Mouse (Mus musculus): ENCODE data around the gene Anks1b.

Gene Anks1b

GRCm38 (mm10) chr10:90809911-90810590 lies 936.7 kb downstream of the Anks1b start:
- no peak for DNase-seq (ENCODE audit: low spot score in 2 of 2)

GRCm38 (mm10) chr10:90811446-90811845 lies 938.1 kb downstream of the Anks1b start:
- DNase-seq (ENCODE audit: low spot score in 2 of 2), result no peak

GRCm38 (mm10) chr10:90813326-90813725 lies 940.0 kb downstream of the Anks1b start:
- DNase-seq (ENCODE audit: low spot score in 2 of 2), result no peak

DNA sequence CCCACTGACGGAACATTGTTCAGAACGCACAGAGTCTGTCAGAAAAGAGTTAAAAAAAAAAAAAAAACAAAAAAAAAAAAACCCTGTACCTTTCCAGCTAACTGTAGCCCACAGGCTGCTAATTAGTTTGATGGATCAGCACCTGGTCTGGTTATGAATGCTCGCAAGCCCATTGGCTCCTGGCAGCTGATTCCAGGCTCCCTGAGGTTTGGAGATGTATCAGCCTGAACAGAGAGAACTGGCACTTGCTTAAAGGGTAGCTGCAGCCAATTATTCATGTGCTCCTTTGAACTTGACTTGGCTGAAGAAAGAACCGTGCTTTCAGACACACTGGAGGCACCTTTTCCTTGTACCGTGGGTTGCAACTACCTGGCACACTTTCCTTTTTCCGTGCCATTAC lies 941.1 kb downstream of the Anks1b start:
- no peak for DNase-seq (ENCODE audit: low spot score in 2 of 2)

DNA sequence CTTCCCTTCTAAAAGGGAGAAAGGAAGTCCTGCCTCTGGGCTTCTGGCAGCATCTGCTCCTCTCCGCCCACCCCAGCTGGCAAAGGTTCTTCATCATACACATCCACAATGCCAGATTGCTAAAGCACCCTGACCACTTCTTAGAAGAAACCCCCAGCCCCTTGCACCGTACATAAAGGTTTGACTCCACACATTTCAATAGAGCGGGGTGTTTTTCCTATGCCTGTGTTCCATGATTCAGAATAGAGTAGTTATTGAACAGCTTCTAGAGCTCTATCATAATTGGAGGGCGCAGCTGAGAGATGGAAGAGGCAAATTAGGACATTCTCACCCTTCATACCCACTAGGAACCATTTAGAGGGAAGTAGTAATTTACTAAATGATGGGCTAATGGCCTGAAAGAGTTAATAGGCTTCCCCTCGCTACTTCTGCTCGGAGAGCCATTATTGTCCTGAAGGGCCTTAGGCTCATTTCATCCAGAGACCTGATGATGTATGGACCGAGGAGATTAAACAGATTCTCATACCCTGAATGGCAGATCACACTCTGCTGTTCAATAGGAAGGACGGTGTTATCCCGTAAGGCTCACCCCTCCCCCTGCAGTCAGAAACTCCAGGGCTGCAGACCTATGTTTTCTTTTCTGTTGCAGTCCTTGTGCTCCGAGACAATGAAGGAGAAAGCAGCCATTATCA lies 945.1 kb downstream of the Anks1b start:
- no peak for DNase-seq (ENCODE audit: low spot score in 2 of 2)

GRCm38 (mm10) chr10:90823438-90823837 lies 950.1 kb downstream of the Anks1b start:
- no peak for DNase-seq (ENCODE audit: low spot score in 2 of 2)

- DNase-seq (ENCODE audit: low spot score in 2 of 2), result no peak
Measured at GRCm38 (mm10) chr10:90824692-90825091, 951.4 kb downstream of the Anks1b start.

GRCm38 (mm10) chr10:90826939-90827338 lies 953.6 kb downstream of the Anks1b start:
- DNase-seq (ENCODE audit: low spot score in 2 of 2), result no peak

- DNase-seq (ENCODE audit: low spot score in 2 of 2), result no peak
Measured at GRCm38 (mm10) chr10:90828581-90829393, 955.5 kb downstream of the Anks1b start.

GRCm38 (mm10) chr10:90829394-90830267 lies 956.3 kb downstream of the Anks1b start:
- no peak for DNase-seq (ENCODE audit: low spot score in 2 of 2)

- no peak for DNase-seq (ENCODE audit: low spot score in 2 of 2)
Measured at GRCm38 (mm10) chr10:90830268-90830585, 956.9 kb downstream of the Anks1b start.

DNA sequence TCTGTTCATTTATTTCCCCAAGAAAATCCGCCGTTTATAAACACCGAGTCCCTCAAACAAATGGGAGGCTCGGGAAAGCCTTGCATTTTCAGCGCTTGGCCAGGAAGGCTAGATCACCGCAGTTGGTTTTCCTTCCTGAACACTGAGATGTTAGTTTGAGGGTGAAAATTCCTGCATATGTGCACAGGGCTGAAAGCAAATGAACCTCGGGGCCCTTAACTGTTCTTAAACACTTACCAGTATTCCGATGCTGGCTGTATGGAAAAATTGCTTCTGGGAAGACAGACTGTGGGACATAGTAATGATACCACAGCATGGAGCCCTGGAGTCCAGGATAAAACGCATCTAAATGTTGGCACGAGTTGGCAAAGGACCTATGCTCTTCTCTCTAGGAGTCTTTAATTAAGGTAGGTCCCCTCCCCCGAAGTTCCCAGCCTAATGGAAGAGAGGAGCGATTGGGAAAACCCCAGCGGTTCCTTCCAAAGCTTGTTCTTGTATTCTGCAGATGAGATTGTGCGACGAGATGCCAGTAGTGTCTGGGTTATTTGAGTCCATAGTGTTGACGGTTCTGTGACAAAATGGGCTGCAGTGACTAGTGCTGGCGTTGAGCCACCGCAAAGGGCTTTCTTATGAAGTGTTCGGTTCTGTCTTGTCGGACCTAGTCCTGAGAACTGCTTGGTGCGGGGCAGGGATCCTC lies 957.4 kb downstream of the Anks1b start:
- DNase-seq (ENCODE audit: low spot score in 2 of 2), result no peak

- no peak for DNase-seq (ENCODE audit: low spot score in 2 of 2)
Measured at GRCm38 (mm10) chr10:90831288-90831626, 957.9 kb downstream of the Anks1b start.

- DNase-seq (ENCODE audit: low spot score in 2 of 2), result no peak
Measured at GRCm38 (mm10) chr10:90834306-90834705, 961.0 kb downstream of the Anks1b start.

DNA sequence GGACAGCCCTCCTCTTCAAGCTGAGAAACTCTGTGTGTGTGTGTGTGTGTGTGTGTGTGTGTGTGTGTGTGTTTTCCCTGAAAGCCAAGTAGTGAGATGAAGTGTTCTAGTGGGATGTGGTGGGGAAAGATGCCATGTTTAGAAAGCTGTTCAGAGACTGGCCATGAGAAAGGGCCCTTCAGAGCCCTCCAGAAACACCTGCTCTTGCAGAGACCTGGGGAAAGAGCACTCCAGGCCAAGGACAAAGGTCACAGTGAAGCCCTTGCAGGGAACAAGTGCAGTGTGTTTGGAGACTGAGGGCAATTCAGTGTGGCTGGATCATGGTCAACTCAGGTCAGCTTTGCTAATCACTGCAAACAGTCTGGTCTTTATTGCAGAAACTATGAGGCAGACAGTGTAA lies 961.9 kb downstream of the Anks1b start:
- no peak for DNase-seq (ENCODE audit: low spot score in 2 of 2)

- DNase-seq (ENCODE audit: low spot score in 2 of 2), result no peak
Measured at GRCm38 (mm10) chr10:90839611-90840335, 966.5 kb downstream of the Anks1b start.

DNA sequence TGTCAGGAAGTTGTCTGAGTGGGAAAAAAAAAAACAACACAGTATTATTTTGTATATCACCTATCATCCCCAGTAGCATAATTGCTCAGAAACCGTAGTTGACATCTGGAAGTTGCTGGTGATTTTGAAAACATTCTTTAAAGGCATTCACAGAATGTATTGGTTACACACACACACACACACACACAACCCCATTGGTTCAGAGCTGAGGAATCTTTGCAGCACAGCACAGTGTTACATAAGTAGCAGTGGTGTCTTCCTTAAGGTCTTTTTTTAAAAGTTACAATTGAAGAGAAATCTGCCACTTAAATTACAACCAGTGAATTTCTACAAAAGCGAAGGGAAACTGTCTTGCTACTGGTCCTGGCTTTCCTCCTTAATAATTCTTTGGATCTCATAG lies 969.1 kb downstream of the Anks1b start:
- DNase-seq (ENCODE audit: low spot score in 2 of 2), result no peak

DNA sequence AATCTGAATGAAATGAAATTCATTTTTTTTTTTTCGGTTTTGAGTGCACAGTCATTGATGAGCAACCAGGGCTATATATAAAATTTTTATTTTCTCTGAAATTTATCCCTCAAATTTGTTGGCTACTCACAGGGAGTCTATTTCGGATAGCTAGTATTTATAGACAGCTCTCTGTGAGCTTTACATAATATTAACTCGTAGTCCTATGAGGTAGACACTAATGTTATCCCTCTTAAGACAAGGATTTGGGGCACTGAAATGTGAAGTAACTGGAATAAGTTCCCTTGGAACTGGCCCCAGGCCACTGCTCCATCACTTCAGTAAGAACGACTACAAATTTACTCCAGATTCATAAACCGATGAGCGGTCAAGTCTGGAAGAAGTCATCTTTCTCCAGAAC lies 977.8 kb downstream of the Anks1b start:
- DNase-seq (ENCODE audit: low spot score in 2 of 2), result no peak

DNA sequence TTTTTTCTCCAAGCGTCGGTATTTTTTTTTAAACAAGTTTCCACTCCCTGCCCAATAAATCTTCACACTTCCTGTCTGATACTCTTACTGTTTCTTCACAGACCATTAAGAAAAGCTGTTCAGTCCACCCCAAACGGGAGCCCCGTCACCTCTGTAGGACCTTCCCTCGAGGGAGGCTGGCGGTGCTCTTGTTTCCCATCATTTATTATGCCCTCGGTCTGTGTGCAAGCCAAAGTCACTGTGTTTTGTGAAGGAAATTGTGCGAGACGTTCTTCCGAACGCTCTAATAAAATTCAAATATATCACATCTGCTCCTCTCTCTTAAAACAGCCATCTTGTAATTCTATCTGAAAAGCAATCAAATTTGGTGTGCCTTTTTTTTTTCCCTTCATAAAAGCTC lies 978.7 kb downstream of the Anks1b start:
- no peak for DNase-seq (ENCODE audit: low spot score in 2 of 2)

GRCm38 (mm10) chr10:90852432-90852831 lies 979.1 kb downstream of the Anks1b start:
- DNase-seq (ENCODE audit: low spot score in 2 of 2), result no peak

DNA sequence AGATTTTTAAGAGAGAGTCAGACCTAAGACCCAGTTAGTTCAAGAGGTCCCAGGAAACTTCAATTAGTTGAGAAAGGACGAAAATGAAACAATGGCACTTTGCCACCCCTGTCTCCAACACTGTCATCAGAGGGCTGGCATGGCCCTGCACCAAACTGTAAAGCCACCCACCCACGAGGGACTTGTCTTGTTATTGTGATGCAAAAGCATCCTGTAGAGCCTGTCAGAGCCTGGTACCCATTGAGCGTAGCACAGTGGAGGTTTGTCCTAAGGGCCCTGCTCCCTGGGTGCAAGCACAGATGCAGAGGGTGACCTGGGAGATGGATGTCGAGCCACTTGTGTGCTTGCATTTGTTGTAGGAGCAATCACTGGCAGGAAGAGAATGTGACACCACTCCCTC lies 983.4 kb downstream of the Anks1b start:
- no peak for DNase-seq (ENCODE audit: low spot score in 2 of 2)

All from natural killer cell, adult 2 months (primary cell).